Mouse (Mus musculus) lung, embryonic 14.5 days (tissue): ENCODE measurements around the gene Sntg2. TPM values are rescaled to one million over a fixed set of nuclear protein-coding genes. Genes with fewer than 3 reads are reported as not detected.

Source experiments
- ATAC-seq: fragments of 200-750 bp; cut with Nextera tagmentation; 2 replicates; pipeline ENCODE4 v1.8.0; 2017; ENCODE audit warnings: mild to moderate bottlenecking, moderate TSS enrichment, moderate library complexity; ENCODE audit not compliant: insufficient read depth
- DNase-seq: peaks from one replicate; pipeline ENCODE4 v3.0.0-alpha.2; 2015
- H3K27ac ChIP-seq: fragments of 300-500 bp; sonication (generic); 2 replicates; pipeline ENCODE4 v1.5.1; 2014; ENCODE audit warnings: low read depth, mild to moderate bottlenecking, moderate library complexity
- H3K27me3 ChIP-seq: fragments of 300-500 bp; sonication (generic); 2 replicates; pipeline ENCODE4 v1.6.1; 2014; ENCODE audit warnings: low read length, control low read depth; ENCODE audit not compliant: insufficient read depth
- H3K36me3 ChIP-seq: fragments of 300-500 bp; sonication (generic); 2 replicates; pipeline ENCODE4 v1.6.1; 2014; ENCODE audit warnings: control low read depth; ENCODE audit not compliant: insufficient read depth
- H3K4me1 ChIP-seq: fragments of 300-500 bp; sonication (generic); 2 replicates; pipeline ENCODE4 v1.6.1; 2014; ENCODE audit warnings: antibody characterized with exemption, control low read depth; ENCODE audit not compliant: insufficient read depth
- H3K4me2 ChIP-seq: fragments of 300-500 bp; sonication (generic); 2 replicates; pipeline ENCODE4 v1.6.1; 2014; ENCODE audit warnings: mild to moderate bottlenecking
- H3K4me3 ChIP-seq: fragments of 300-500 bp; sonication (generic); 2 replicates; pipeline ENCODE4 v1.5.1; 2014; ENCODE audit warnings: low read depth, low read length
- H3K9ac ChIP-seq: fragments of 300-500 bp; sonication (generic); 2 replicates; pipeline ENCODE4 v1.6.1; 2014
- H3K9me3 ChIP-seq: fragments of 300-500 bp; sonication (generic); 2 replicates; pipeline ENCODE4 v1.6.1; 2016; ENCODE audit warnings: low read depth, low read length, control low read depth
- CTCF ChIP-seq: IDR thresholded peaks from 2 replicates; pipeline ENCODE4 v1.5.1; 2016; ENCODE audit warnings: antibody characterized with exemption, low read depth
- WGBS: fragments of 180-500 bp; shearing (Covaris S2); extraction: QIAGEN DNeasy Blood & Tissue Kit; methylation state at CpG from one replicate; pipeline ENCODE4 v1.1.7; 2014; 5-methylcytosine and 5-hydroxymethylcytosine counted together
- polyA plus RNA-seq: library from polyadenylated mRNA; unstranded; fragments of >200 nt; fragmentation: Nextera tagmentation; extraction: Ambion mirVana; gene quantifications from 2 replicates; pipeline ENCODE4 v1.2.1, GENCODE M21; 2014

The Sntg2 gene
- polyA plus RNA-seq, 1 experiment from 2014 or later, result 11.6 TPM

DNA sequence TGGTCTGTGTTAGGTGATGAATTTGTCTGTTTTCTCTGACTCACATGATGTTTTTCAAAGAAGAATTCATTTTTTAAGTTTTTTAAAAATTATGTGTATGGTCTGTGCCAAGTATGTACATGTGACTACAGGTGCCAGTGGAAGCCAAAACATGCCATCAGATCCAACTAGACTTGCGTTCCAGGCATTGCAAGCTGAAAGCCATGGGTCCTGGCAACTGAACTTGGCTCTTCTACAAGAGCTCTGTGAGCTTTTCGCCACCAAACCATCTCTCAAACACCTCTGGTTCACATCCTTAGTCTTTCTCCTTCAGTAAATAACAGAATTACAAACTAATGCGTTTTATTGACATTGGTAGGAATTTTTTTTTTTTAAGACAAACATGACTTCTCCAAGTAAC is 191.5 kb downstream of the Sntg2 start:
- H3K4me2 ChIP-seq, result no peak overlapping the region
- no peaks in the 10 kb centered on the region for H3K9me3 ChIP-seq
- H3K9ac ChIP-seq, result no peak overlapping the region
- H3K36me3 ChIP-seq, result no peaks in the 10 kb centered on the region
- no peak for ATAC-seq
- no peaks in the 10 kb centered on the region for H3K4me1 ChIP-seq
- no peaks in the 10 kb centered on the region for H3K27me3 ChIP-seq
- 77% methylated on average over 3 of the region's 3 CpGs for WGBS
- DNase-seq, result no peak
- TF ChIP-seq CTCF, result no peak
- no peak overlapping the region for H3K27ac ChIP-seq
- H3K4me3 ChIP-seq, result no peak overlapping the region

DNA sequence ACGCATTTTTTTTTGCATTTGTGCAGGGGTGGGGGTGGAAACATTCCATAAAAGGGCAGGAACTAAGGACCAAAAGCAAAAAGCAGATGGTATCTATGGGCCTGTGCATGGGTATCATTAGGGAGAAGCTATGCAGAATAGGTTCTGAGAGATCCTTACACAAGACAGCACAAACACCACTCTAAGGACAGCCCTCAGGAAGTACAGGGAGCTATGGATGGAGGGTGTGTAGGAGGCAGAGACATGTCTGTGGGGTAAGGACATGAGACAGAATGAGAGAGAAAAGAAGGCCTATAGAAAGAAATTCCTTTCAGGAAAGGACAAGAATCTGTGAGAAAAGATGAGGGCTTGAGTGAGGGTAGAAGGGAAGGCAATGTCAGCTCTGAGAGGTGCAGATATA is 193.6 kb downstream of the Sntg2 start:
- no peak overlapping the region for H3K9ac ChIP-seq
- no peaks in the 10 kb centered on the region for H3K4me1 ChIP-seq
- no peak overlapping the region for H3K27ac ChIP-seq
- no peak overlapping the region for H3K4me2 ChIP-seq
- H3K27me3 ChIP-seq, result no peaks in the 10 kb centered on the region
- ATAC-seq (no peak), DNase-seq (no peak)
- H3K36me3 ChIP-seq, result no peaks in the 10 kb centered on the region
- WGBS, result 88% methylated on average over 1 of the region's 1 CpGs
- no peak overlapping the region for H3K4me3 ChIP-seq
- H3K9me3 ChIP-seq, result no peaks in the 10 kb centered on the region
- no peak for TF ChIP-seq CTCF

DNA sequence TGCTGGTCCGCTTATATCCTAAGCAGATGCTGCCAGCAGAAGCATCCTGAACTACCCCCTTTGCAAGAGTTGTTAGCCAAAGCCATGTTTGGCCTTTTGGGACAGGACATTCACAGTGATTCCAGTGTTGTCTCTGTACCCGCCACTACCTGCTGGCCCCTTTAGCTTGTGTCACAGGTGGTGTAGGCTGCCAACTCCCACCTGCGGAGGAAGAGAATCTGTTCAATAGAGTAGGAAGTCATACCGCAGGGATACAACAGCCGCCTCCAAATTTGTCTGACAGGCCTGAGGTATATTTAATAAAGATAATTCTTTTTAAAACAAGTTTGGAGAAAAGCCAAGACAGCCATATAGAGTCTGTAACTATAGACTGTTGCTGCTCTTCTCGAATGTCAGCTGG is 195.2 kb downstream of the Sntg2 start:
- Histone ChIP-seq H3K27me3 (no peaks in the 10 kb centered on the region), H3K4me1 (no peaks in the 10 kb centered on the region), H3K27ac (no peak overlapping the region)

GRCm38 (mm10) chr12:30177529-30177928 is 195.6 kb downstream of the Sntg2 start:
- no peaks in the 10 kb centered on the region for H3K27me3 ChIP-seq
- no peak overlapping the region for H3K27ac ChIP-seq
- no peaks in the 10 kb centered on the region for H3K36me3 ChIP-seq
- no peak overlapping the region for H3K4me3 ChIP-seq
- H3K9me3 ChIP-seq, result no peaks in the 10 kb centered on the region
- TF ChIP-seq CTCF, result no peak
- WGBS, result 90% methylated on average over 2 of the region's 2 CpGs
- H3K4me2 ChIP-seq, result no peak overlapping the region
- no peak overlapping the region for H3K9ac ChIP-seq
- DNase-seq (no peak), ATAC-seq (no peak)
- no peaks in the 10 kb centered on the region for H3K4me1 ChIP-seq

More for the DNA sequence above, 195.2 kb downstream of the Sntg2 start:
- Histone ChIP-seq H3K4me2 (no peak overlapping the region), H3K9ac (no peak overlapping the region), H3K4me3 (no peak overlapping the region), H3K9me3 (no peaks in the 10 kb centered on the region), H3K36me3 (no peaks in the 10 kb centered on the region)
- TF ChIP-seq CTCF, result no peak
- WGBS, result 66% methylated on average over 6 of the region's 6 CpGs
- DNase-seq, result no peak
- ATAC-seq, result no peak

- no peak for TF ChIP-seq CTCF
- H3K9me3 ChIP-seq, result no peaks in the 10 kb centered on the region
- no peaks in the 10 kb centered on the region for H3K27me3 ChIP-seq
- peak; percentile 18 for DNase-seq
- H3K27ac ChIP-seq, result no peak overlapping the region
- H3K4me3 ChIP-seq, result no peak overlapping the region
- no peak overlapping the region for H3K9ac ChIP-seq
- no peaks in the 10 kb centered on the region for H3K4me1 ChIP-seq
- WGBS, result 51% methylated on average over 3 of the region's 3 CpGs
- ATAC-seq, result no peak
- no peak overlapping the region for H3K4me2 ChIP-seq
- no peaks in the 10 kb centered on the region for H3K36me3 ChIP-seq
Measured at GRCm38 (mm10) chr12:30168491-30168890, 204.7 kb downstream of the Sntg2 start.

DNA sequence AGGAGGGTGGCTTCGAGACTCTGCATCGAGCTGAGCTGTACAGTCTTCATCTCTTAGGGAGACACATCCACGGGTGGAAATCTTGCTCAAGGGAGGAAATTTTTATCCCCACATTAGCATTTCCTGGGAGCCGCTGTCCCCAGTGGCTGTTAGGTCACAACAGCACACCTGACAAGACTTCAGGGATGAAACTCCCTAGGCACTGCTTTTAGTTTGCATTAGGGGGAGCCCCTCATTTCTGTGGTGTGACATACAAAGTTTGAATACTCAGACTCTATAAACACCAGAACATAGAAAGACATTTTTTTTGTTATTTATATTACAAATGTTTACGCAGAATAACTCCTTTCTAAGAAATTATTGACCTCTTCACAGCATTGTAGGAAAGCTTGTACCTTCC is 208.6 kb downstream of the Sntg2 start:
- DNase-seq (no peak), ATAC-seq (no peak)
- Histone ChIP-seq H3K9ac (no peak overlapping the region), H3K27me3 (no peaks in the 10 kb centered on the region), H3K4me3 (no peak overlapping the region), H3K36me3 (no peaks in the 10 kb centered on the region), H3K27ac (no peak overlapping the region), H3K9me3 (no peaks in the 10 kb centered on the region), H3K4me1 (no peaks in the 10 kb centered on the region), H3K4me2 (no peak overlapping the region)
- TF ChIP-seq CTCF, result no peak
- 81% methylated on average over 5 of the region's 5 CpGs for WGBS

- H3K36me3 ChIP-seq, result no peaks in the 10 kb centered on the region
- H3K27ac ChIP-seq, result no peak overlapping the region
- no peaks in the 10 kb centered on the region for H3K9me3 ChIP-seq
- ATAC-seq (no peak), DNase-seq (no peak)
- no peaks in the 10 kb centered on the region for H3K27me3 ChIP-seq
- no peaks in the 10 kb centered on the region for H3K4me1 ChIP-seq
- no peak overlapping the region for H3K4me3 ChIP-seq
- WGBS, result 87% methylated on average over 6 of the region's 6 CpGs
- H3K4me2 ChIP-seq, result no peak overlapping the region
- TF ChIP-seq CTCF, result no peak
- H3K9ac ChIP-seq, result no peak overlapping the region
Measured at GRCm38 (mm10) chr12:30164005-30164404, 209.2 kb downstream of the Sntg2 start.
